Mouse (Mus musculus) heart, embryonic 11.5 days (tissue): ENCODE measurements at regions not wholly inside any gene's neighbourhood (a gene's known extent, or its start where the extent isn't known, plus 50 kb on each side); places are given as distances from the start of the nearest gene placed in this dataset.

ENCODE experiments used
- ATAC-seq: fragments of 200-750 bp; cut with Nextera tagmentation; replicated peaks from 2 replicates; pipeline ENCODE4 v1.8.0; 2017; ENCODE audit warnings: moderate library complexity; ENCODE audit not compliant: insufficient number of reproducible peaks, low FRiP score, low TSS enrichment
- H3K27ac ChIP-seq: fragments of 300-500 bp; sonication (generic); 2 replicates; pipeline ENCODE4 v1.5.1; 2014; ENCODE audit warnings: mild to moderate bottlenecking, low read depth, low read length
- H3K27me3 ChIP-seq: fragments of 300-500 bp; sonication (generic); 2 replicates; pipeline ENCODE4 v1.6.1; 2014; ENCODE audit warnings: mild to moderate bottlenecking, low read length, mixed read lengths; ENCODE audit not compliant: control insufficient read depth, insufficient read depth
- H3K36me3 ChIP-seq: fragments of 300-500 bp; sonication (generic); 2 replicates; pipeline ENCODE4 v1.6.1; 2014; ENCODE audit warnings: mild to moderate bottlenecking, low read length, moderate library complexity, mixed read lengths; ENCODE audit not compliant: control insufficient read depth, insufficient read depth
- H3K4me1 ChIP-seq: fragments of 300-500 bp; sonication (generic); 2 replicates; pipeline ENCODE4 v1.6.1; 2014; ENCODE audit warnings: low read length; ENCODE audit not compliant: control insufficient read depth, insufficient read depth
- H3K4me2 ChIP-seq: fragments of 300-500 bp; sonication (generic); 2 replicates; pipeline ENCODE4 v1.6.1; 2014; ENCODE audit warnings: mild to moderate bottlenecking, moderate library complexity
- H3K4me3 ChIP-seq: fragments of 300-500 bp; sonication (generic); 2 replicates; pipeline ENCODE4 v1.5.1; 2014; ENCODE audit warnings: low read depth, low read length
- H3K9ac ChIP-seq: fragments of 300-500 bp; sonication (generic); 2 replicates; pipeline ENCODE4 v1.6.1; 2014; ENCODE audit warnings: mild to moderate bottlenecking, low read depth, low read length, moderate library complexity
- H3K9me3 ChIP-seq: fragments of 300-500 bp; sonication (generic); replicated peaks from 2 replicates; pipeline ENCODE4 v1.6.1; 2016; ENCODE audit warnings: low read length; ENCODE audit not compliant: control insufficient read depth
- WGBS: fragments of 180-500 bp; shearing (Covaris S2); extraction: QIAGEN DNeasy Blood & Tissue Kit; methylation state at CpG from one replicate; pipeline ENCODE4 v1.1.7; 2014; ENCODE audit not compliant: insufficient replicate concordance; 5-methylcytosine and 5-hydroxymethylcytosine counted together

GRCm38 (mm10) chr6:51033835-51034234 is 379.6 kb upstream of the Npvf start:
- Histone ChIP-seq H3K27me3 (no peaks in the 10 kb centered on the region), H3K9ac (no peak overlapping the region), H3K4me3 (no peak overlapping the region), H3K27ac (no peak overlapping the region), H3K9me3 (no peaks in the 10 kb centered on the region), H3K36me3 (no peaks in the 10 kb centered on the region), H3K4me1 (no peaks in the 10 kb centered on the region), H3K4me2 (no peak overlapping the region)
- no peak for ATAC-seq
- 85% methylated on average over 6 of the region's 6 CpGs for WGBS

- no peak for ATAC-seq
- no peaks in the 10 kb centered on the region for H3K9me3 ChIP-seq
- 64% methylated on average over 4 of the region's 4 CpGs for WGBS
Observed at GRCm38 (mm10) chr6:51036074-51036473, 381.8 kb upstream of the Npvf start.

GRCm38 (mm10) chr6:51036553-51036952 is 382.3 kb upstream of the Npvf start:
- WGBS: 46% methylated on average over 1 of the region's 1 CpGs
- no peaks in the 10 kb centered on the region for H3K36me3 ChIP-seq
- no peak overlapping the region for H3K27ac ChIP-seq
- H3K4me3 ChIP-seq: no peak overlapping the region
- no peak overlapping the region for H3K4me2 ChIP-seq
- no peaks in the 10 kb centered on the region for H3K4me1 ChIP-seq
- H3K9ac ChIP-seq: no peak overlapping the region
- no peak for ATAC-seq
- H3K9me3 ChIP-seq: no peaks in the 10 kb centered on the region
- no peaks in the 10 kb centered on the region for H3K27me3 ChIP-seq

More at GRCm38 (mm10) chr6:51036074-51036473, 381.8 kb upstream of the Npvf start:
- Histone ChIP-seq H3K27ac (no peak overlapping the region), H3K9ac (no peak overlapping the region), H3K4me2 (no peak overlapping the region), H3K27me3 (no peaks in the 10 kb centered on the region), H3K36me3 (no peaks in the 10 kb centered on the region), H3K4me3 (no peak overlapping the region), H3K4me1 (no peaks in the 10 kb centered on the region)

- Histone ChIP-seq H3K4me1 (no peaks in the 10 kb centered on the region), H3K27ac (no peak overlapping the region), H3K4me3 (no peak overlapping the region), H3K36me3 (no peaks in the 10 kb centered on the region), H3K27me3 (no peaks in the 10 kb centered on the region), H3K4me2 (no peak overlapping the region), H3K9ac (no peak overlapping the region), H3K9me3 (no peaks in the 10 kb centered on the region)
- 71% methylated on average over 4 of the region's 4 CpGs for WGBS
- ATAC-seq: no peak
Observed at GRCm38 (mm10) chr6:51036956-51037355, 382.7 kb upstream of the Npvf start.

GRCm38 (mm10) chr6:51039486-51040180 is 385.4 kb upstream of the Npvf start:
- no peak for ATAC-seq
- Histone ChIP-seq H3K27ac (no peak overlapping the region), H3K36me3 (no peaks in the 10 kb centered on the region), H3K9ac (no peak overlapping the region), H3K4me1 (no peaks in the 10 kb centered on the region), H3K4me3 (no peak overlapping the region), H3K4me2 (no peak overlapping the region), H3K9me3 (no peaks in the 10 kb centered on the region), H3K27me3 (no peaks in the 10 kb centered on the region)
- 84% methylated on average over 20 of the region's 20 CpGs for WGBS

GRCm38 (mm10) chr6:51043970-51044369 is 388.5 kb upstream of the Nfe2l3 start:
- Histone ChIP-seq H3K4me2 (no peak overlapping the region), H3K27me3 (no peaks in the 10 kb centered on the region), H3K9me3 (no peaks in the 10 kb centered on the region), H3K4me1 (no peaks in the 10 kb centered on the region), H3K36me3 (no peaks in the 10 kb centered on the region), H3K9ac (no peak overlapping the region), H3K4me3 (no peak overlapping the region), H3K27ac (no peak overlapping the region)
- ATAC-seq: no peak
- whole genome bisulfite sequencing: 90% methylated on average over 7 of the region's 7 CpGs

- H3K9me3 ChIP-seq: no peaks in the 10 kb centered on the region
- no peak overlapping the region for H3K4me2 ChIP-seq
- no peaks in the 10 kb centered on the region for H3K4me1 ChIP-seq
- H3K27ac ChIP-seq: no peak overlapping the region
- no peak overlapping the region for H3K4me3 ChIP-seq
- no peak overlapping the region for H3K9ac ChIP-seq
- ATAC-seq: no peak
- no peaks in the 10 kb centered on the region for H3K27me3 ChIP-seq
- 86% methylated on average over 14 of the region's 14 CpGs for WGBS
- no peaks in the 10 kb centered on the region for H3K36me3 ChIP-seq
Observed at GRCm38 (mm10) chr6:51044873-51045272, 387.6 kb upstream of the Nfe2l3 start.

- Histone ChIP-seq H3K4me2 (no peak overlapping the region), H3K27ac (no peak overlapping the region), H3K36me3 (no peaks in the 10 kb centered on the region), H3K9me3 (no peaks in the 10 kb centered on the region), H3K4me1 (peaks cover 5% of the 10 kb centered on the region; the same call in 1 of the 2 replicates), H3K4me3 (no peak overlapping the region), H3K9ac (no peak overlapping the region), H3K27me3 (no peaks in the 10 kb centered on the region)
- no peak for ATAC-seq
- 63% methylated on average over 5 of the region's 5 CpGs for WGBS
Observed at GRCm38 (mm10) chr6:51052451-51052921, 380.0 kb upstream of the Nfe2l3 start.

GRCm38 (mm10) chr6:51057229-51057628 is 375.2 kb upstream of the Nfe2l3 start:
- H3K4me3 ChIP-seq: no peak overlapping the region
- no peak overlapping the region for H3K4me2 ChIP-seq
- no peaks in the 10 kb centered on the region for H3K9me3 ChIP-seq
- no peak for ATAC-seq
- H3K9ac ChIP-seq: no peak overlapping the region
- peaks cover 14% of the 10 kb centered on the region for H3K4me1 ChIP-seq
- no peak overlapping the region for H3K27ac ChIP-seq
- WGBS: 51% methylated on average over 7 of the region's 7 CpGs
- H3K36me3 ChIP-seq: no peaks in the 10 kb centered on the region
- no peaks in the 10 kb centered on the region for H3K27me3 ChIP-seq
